Mouse (Mus musculus) CH12.LX (cell line): ENCODE results near the gene G3bp2. TPM values are rescaled to one million over a fixed set of nuclear protein-coding genes. Genes with fewer than 3 reads are reported as not detected.

Experiments used
- DNase-seq: peaks from one replicate; pipeline ENCODE4 v3.0.0-alpha.2; 2013; ENCODE audit errors: extremely low read depth
- H3K27ac ChIP-seq: 2 replicates; pipeline ENCODE4 v1.5.1; 2012; ENCODE audit warnings: low read depth, mild to moderate bottlenecking, control low read depth, moderate library complexity; ENCODE audit not compliant: insufficient read depth
- H3K27me3 ChIP-seq: replicated peaks from 2 replicates; pipeline ENCODE3; 2012; ENCODE audit warnings: inconsistent platforms
- H3K36me3 ChIP-seq, 2 experiments: replicated peaks in 1 of 2; 2 replicates each; pipeline versions ENCODE3 to v1.6.1; 2012; ENCODE audit warnings: inconsistent platforms in 1 of 2, low read length in 1 of 2, mild to moderate bottlenecking in 1 of 2, mixed read lengths in 1 of 2, moderate library complexity in 1 of 2; ENCODE audit not compliant: control insufficient read depth in 1 of 2, insufficient read depth in 1 of 2
- H3K4me1 ChIP-seq, 2 experiments: 2 replicates each; pipeline ENCODE4 v1.6.1; 2012; ENCODE audit warnings: inconsistent platforms in 1 of 2, moderate library complexity in 1 of 2; ENCODE audit not compliant: insufficient read depth in 2 of 2, control insufficient read depth in 1 of 2
- H3K4me2 ChIP-seq: 2 replicates; pipeline ENCODE4 v1.6.1; 2012; ENCODE audit warnings: low read depth, mild to moderate bottlenecking, control low read depth; ENCODE audit not compliant: poor library complexity, insufficient read depth, severe bottlenecking
- H3K4me3 ChIP-seq, 3 experiments: fragments of 150-350 bp in 1 of 3; sonication (generic) in 1 of 3; replicated peaks in 1 of 3; 2 replicates each; pipeline versions ENCODE3 to v1.5.1; 2011 to 2012; ENCODE audit warnings: low read depth in 2 of 3, low read length in 2 of 3, mild to moderate bottlenecking in 2 of 3, moderate library complexity in 2 of 3, control low read depth in 1 of 3, improper control_type of control experiment in 1 of 3, inconsistent platforms in 1 of 3, mixed read lengths in 1 of 3; ENCODE audit not compliant: poor library complexity in 1 of 3
- H3K79me2 ChIP-seq: replicated peaks from 2 replicates; pipeline ENCODE4 v1.6.1; 2012; ENCODE audit warnings: mild to moderate bottlenecking, moderate library complexity; ENCODE audit not compliant: control insufficient read depth, poor library complexity, insufficient read depth, severe bottlenecking; ENCODE audit errors: extremely low read depth
- H3K9ac ChIP-seq: 2 replicates; pipeline ENCODE4 v1.6.1; 2012; ENCODE audit warnings: low read depth, mild to moderate bottlenecking, control low read depth, moderate library complexity; ENCODE audit not compliant: insufficient read depth
- H3K9me3 ChIP-seq: replicated peaks from 2 replicates; pipeline ENCODE3; 2012; ENCODE audit warnings: low read length, inconsistent platforms, mixed read lengths
- BHLHE40 ChIP-seq: IDR thresholded peaks from 2 replicates; pipeline ENCODE4 v1.6.1; 2011; ENCODE audit warnings: mild to moderate bottlenecking, low read depth, low read length, improper control_type of control experiment
- CHD1 ChIP-seq: IDR thresholded peaks from 2 replicates; pipeline ENCODE4 v1.6.1; 2012; ENCODE audit warnings: low read depth, low read length, improper control_type of control experiment, inconsistent platforms
- CHD2 ChIP-seq: IDR thresholded peaks from 2 replicates; pipeline ENCODE4 v1.6.1; 2011; ENCODE audit warnings: low read length, improper control_type of control experiment
- CTCF ChIP-seq, 2 experiments: IDR thresholded peaks in 1 of 2; conservative IDR thresholded peaks in 1 of 2; 2 replicates each; pipeline ENCODE4 v1.5.1; 2011 to 2012; ENCODE audit warnings: low read depth in 2 of 2, low read length in 2 of 2, improper control_type of control experiment in 1 of 2, inconsistent platforms in 1 of 2, mild to moderate bottlenecking in 1 of 2, moderate library complexity in 1 of 2
- E2F4 ChIP-seq: IDR thresholded peaks from 2 replicates; pipeline ENCODE4 v1.6.1; 2011; ENCODE audit warnings: low read depth, low read length, improper control_type of control experiment; ENCODE audit not compliant: insufficient replicate concordance
- ELF1 ChIP-seq: IDR thresholded peaks from 2 replicates; pipeline ENCODE4 v1.6.1; 2014; ENCODE audit warnings: low read depth, mild to moderate bottlenecking, inconsistent platforms, low read length, improper control_type of control experiment
- EP300 ChIP-seq: IDR thresholded peaks from 2 replicates; pipeline ENCODE4 v1.6.1; 2011; ENCODE audit warnings: low read length, improper control_type of control experiment
- ETS1 ChIP-seq: conservative IDR thresholded peaks from 2 replicates; pipeline ENCODE4 v1.6.1; 2012; ENCODE audit warnings: low read depth, mild to moderate bottlenecking, inconsistent platforms, low read length, improper control_type of control experiment, moderate library complexity
- GABPA ChIP-seq: IDR thresholded peaks from 2 replicates; pipeline ENCODE4 v1.6.1; 2012; ENCODE audit warnings: low read depth, low read length, improper control_type of control experiment, inconsistent platforms; ENCODE audit not compliant: insufficient replicate concordance
- HCFC1 ChIP-seq: IDR thresholded peaks from 2 replicates; pipeline ENCODE4 v1.6.1; 2012; ENCODE audit warnings: low read depth, mild to moderate bottlenecking, inconsistent platforms, low read length, improper control_type of control experiment
- IRF4 ChIP-seq: IDR thresholded peaks from 2 replicates; pipeline ENCODE4 v1.6.1; 2014; ENCODE audit warnings: low read depth, mild to moderate bottlenecking, inconsistent platforms, low read length, improper control_type of control experiment
- JUN ChIP-seq: IDR thresholded peaks from 2 replicates; pipeline ENCODE4 v1.6.1; 2011; ENCODE audit warnings: low read depth, mild to moderate bottlenecking, low read length, improper control_type of control experiment, moderate library complexity; ENCODE audit not compliant: insufficient read depth
- JUND ChIP-seq: conservative IDR thresholded peaks from 2 replicates; pipeline ENCODE4 v1.6.1; 2011; ENCODE audit warnings: low read depth, low read length, improper control_type of control experiment
- KAT2A ChIP-seq: IDR thresholded peaks from 2 replicates; pipeline ENCODE4 v1.6.1; 2012; ENCODE audit warnings: low read length, improper control_type of control experiment, inconsistent platforms; ENCODE audit not compliant: insufficient replicate concordance
- MAFK ChIP-seq: IDR thresholded peaks from 2 replicates; pipeline ENCODE4 v1.6.1; 2011; ENCODE audit warnings: low read length, improper control_type of control experiment; ENCODE audit not compliant: insufficient replicate concordance
- MAX ChIP-seq: IDR thresholded peaks from 2 replicates; pipeline ENCODE4 v1.6.1; 2011; ENCODE audit warnings: low read length, improper control_type of control experiment
- MAZ ChIP-seq: IDR thresholded peaks from 2 replicates; pipeline ENCODE4 v1.6.1; 2012; ENCODE audit warnings: low read depth, mild to moderate bottlenecking, inconsistent platforms, low read length, improper control_type of control experiment, moderate library complexity
- MEF2A ChIP-seq: IDR thresholded peaks from 2 replicates; pipeline ENCODE4 v1.6.1; 2014; ENCODE audit warnings: low read depth, mild to moderate bottlenecking, inconsistent platforms, low read length, improper control_type of control experiment, borderline replicate concordance
- MXI1 ChIP-seq: IDR thresholded peaks from 2 replicates; pipeline ENCODE4 v1.6.1; 2011; ENCODE audit warnings: mild to moderate bottlenecking, low read depth, low read length, improper control_type of control experiment
- MYC ChIP-seq: IDR thresholded peaks from 2 replicates; pipeline ENCODE4 v1.6.1; 2011; ENCODE audit warnings: low read depth, mild to moderate bottlenecking, improper control_type of control experiment, low read length
- NELFE ChIP-seq: IDR thresholded peaks from 2 replicates; pipeline ENCODE4 v1.6.1; 2011; ENCODE audit warnings: low read depth, low read length, improper control_type of control experiment
- NRF1 ChIP-seq: IDR thresholded peaks from 2 replicates; pipeline ENCODE4 v1.6.1; 2014; ENCODE audit warnings: low read depth, mild to moderate bottlenecking, inconsistent platforms, low read length, improper control_type of control experiment, moderate library complexity
- PAX5 ChIP-seq: IDR thresholded peaks from 2 replicates; pipeline ENCODE4 v1.6.1; 2012; ENCODE audit warnings: low read length, inconsistent platforms, mixed read lengths
- POLR2A ChIP-seq: IDR thresholded peaks from 2 replicates; pipeline ENCODE4 v1.6.1; 2011; ENCODE audit warnings: low read depth, mild to moderate bottlenecking, improper control_type of control experiment, low read length
- POLR2AphosphoS2 ChIP-seq: IDR thresholded peaks from 2 replicates; pipeline ENCODE4 v1.6.1; 2011; ENCODE audit warnings: low read depth, low read length, improper control_type of control experiment
- RAD21 ChIP-seq: IDR thresholded peaks from 2 replicates; pipeline ENCODE4 v1.6.1; 2011; ENCODE audit warnings: low read depth, mild to moderate bottlenecking, low read length, improper control_type of control experiment, moderate library complexity
- RCOR1 ChIP-seq: conservative IDR thresholded peaks from 2 replicates; pipeline ENCODE4 v1.6.1; 2012; ENCODE audit warnings: low read depth, mild to moderate bottlenecking, inconsistent platforms, low read length, improper control_type of control experiment
- SIN3A ChIP-seq: IDR thresholded peaks from 2 replicates; pipeline ENCODE4 v1.6.1; 2012; ENCODE audit warnings: low read length, improper control_type of control experiment, inconsistent platforms
- SMC3 ChIP-seq: IDR thresholded peaks from 2 replicates; pipeline ENCODE4 v1.6.1; 2011; ENCODE audit warnings: low read depth, low read length, improper control_type of control experiment
- TBP ChIP-seq: conservative IDR thresholded peaks from 2 replicates; pipeline ENCODE4 v1.6.1; 2011; ENCODE audit warnings: low read depth, low read length, improper control_type of control experiment
- TCF12 ChIP-seq: IDR thresholded peaks from 2 replicates; pipeline ENCODE4 v1.6.1; 2014; ENCODE audit warnings: low read depth, mild to moderate bottlenecking, inconsistent platforms, low read length, improper control_type of control experiment
- UBTF ChIP-seq: IDR thresholded peaks from 2 replicates; pipeline ENCODE4 v1.6.1; 2012; ENCODE audit warnings: low read depth, mild to moderate bottlenecking, inconsistent platforms, low read length, improper control_type of control experiment, moderate library complexity
- USF1 ChIP-seq: IDR thresholded peaks from 2 replicates; pipeline ENCODE4 v1.6.1; 2014; ENCODE audit warnings: low read depth, mild to moderate bottlenecking, inconsistent platforms, low read length, improper control_type of control experiment
- USF2 ChIP-seq: conservative IDR thresholded peaks from 2 replicates; pipeline ENCODE4 v1.6.1; 2011; ENCODE audit warnings: low read depth, low read length, improper control_type of control experiment
- ZC3H11A ChIP-seq: IDR thresholded peaks from 2 replicates; pipeline ENCODE4 v1.6.1; 2012; ENCODE audit warnings: low read depth, mild to moderate bottlenecking, inconsistent platforms, low read length, improper control_type of control experiment
- ZKSCAN1 ChIP-seq: IDR thresholded peaks from 2 replicates; pipeline ENCODE4 v1.6.1; 2012; ENCODE audit warnings: low read depth, inconsistent platforms, low read length, improper control_type of control experiment, borderline replicate concordance
- ZMIZ1 ChIP-seq: IDR thresholded peaks from 2 replicates; pipeline ENCODE4 v1.6.1; 2012; ENCODE audit warnings: low read depth, mild to moderate bottlenecking, inconsistent platforms, low read length, improper control_type of control experiment
- ZNF384 ChIP-seq: IDR thresholded peaks from 2 replicates; pipeline ENCODE4 v1.6.1; 2012; ENCODE audit warnings: low read depth, low read length, improper control_type of control experiment, inconsistent platforms
- dilution Hi-C: fragments of 300-500 bp; cut with MboI; formaldehyde crosslinking; loops from 2 replicates; pipeline ENCODE4 v1.14.3; 2020; ENCODE audit warnings: low sequenced_read_pairs; ENCODE audit not compliant: extremely low pct_unique_long_range_greater_than_20kb, extremely low pct_ligation_motif_present
- in situ Hi-C: fragments of 300-500 bp; cut with MboI; formaldehyde crosslinking; loops from 3 replicates; pipeline ENCODE4 v1.14.3; 2019; ENCODE audit warnings: low sequenced_read_pairs, low pct_ligation_motif_present, low pct_unique_long_range_greater_than_20kb, mixed read lengths
- polyA plus RNA-seq: library from polyadenylated mRNA; unstranded; fragments of >175 nt; gene quantifications from 2 replicates; pipeline ENCODE4 v1.2.1, GENCODE M21; 2012; ENCODE audit warnings: low read depth; ENCODE audit not compliant: insufficient read length
- total RNA-seq, 2 experiments: library from RNA; depleted of rRNA; stranded (reverse); fragments of 300-350 nt in 1 of 2; fragments of >200 nt in 1 of 2; gene quantifications; 2 replicates each; pipeline ENCODE4 v1.2.3; 2012 to 2014

Gene G3bp2
- total RNA-seq (2012; rRNA removed) = 38.8 and 55.9 TPM in 2 replicates
- 99.7 and 103 TPM in 2 replicates for total RNA-seq (2014; rRNA removed)
- 106 and 114 TPM in 2 replicates for polyA plus RNA-seq

- Histone ChIP-seq H3K4me1 (peaks cover 4 to 42% of the 10 kb centered on the region in 2 experiments; a peak in 3 of 4 replicates), H3K36me3 (peaks cover 0 to 9% of the 10 kb centered on the region in 2 experiments), H3K27me3 (no peaks in the 10 kb centered on the region), H3K9me3 (no peaks in the 10 kb centered on the region), H3K4me3 (peak within 1 kb of the TSS; percentile 96 to 99 (median 98)), H3K4me2 (peak within 1 kb of the TSS; percentile 94), H3K27ac (peak within 1 kb of the TSS; percentile 95), H3K9ac (peak within 1 kb of the TSS; percentile 81), H3K79me2 (peaks cover 42% of the 10 kb centered on the region)
- dilution Hi-C loops = no loop called here
- in situ Hi-C loops = no loop called here
- TF ChIP-seq MYC (peak; percentile 63; the same call in 1 of the 2 replicates), NRF1 (peak; percentile 90), JUN (no peak), ZC3H11A (no peak), TBP (peak; percentile 97), BHLHE40 (0 out of 2 replicates have a peak, but pooled peaks have one; percentile 12), HCFC1 (peak; percentile 75), ZKSCAN1 (no peak), ETS1 (peak; percentile 40; the same call in 1 of the 2 replicates), CHD1 (0 out of 2 replicates have a peak, but pooled peaks have one; percentile 41), EP300 (no peak), ZMIZ1 (peak; percentile 96), GABPA (no peak), TCF12 (peak; percentile 81), UBTF (no peak), ZNF384 (no peak), NELFE (peak; percentile 94), MAX (peak; percentile 76), CTCF (conservative IDR thresholded peaks at IDR 0.05 in 1 of 2, IDR thresholded peaks at IDR 0.05 in 1 of 2; ENCODE audit: low read depth in 2 of 2, low read length in 2 of 2) (no peak), E2F4 (0 out of 2 replicates have a peak, but pooled peaks have one; percentile 80), JUND (no peak), SIN3A (peak; percentile 92), SMC3 (no peak), MAFK (no peak), USF2 (no peak), RCOR1 (peak; percentile 75; the same call in 1 of the 2 replicates), KAT2A (peak; percentile 77; the same call in 1 of the 2 replicates), MEF2A (peak; percentile 65; the same call in 1 of the 2 replicates), IRF4 (peak; percentile 38), PAX5 (peak; percentile 64; the same call in 1 of the 2 replicates), ELF1 (peak; percentile 90), RAD21 (no peak), MAZ (peak; percentile 89), POLR2A (peak; percentile 93), MXI1 (peak; percentile 92), CHD2 (peak; percentile 83), POLR2AphosphoS2 (peak; percentile 84; the same call in 1 of the 2 replicates), USF1 (no peak)
- DNase-seq = peak; percentile 98
These were observed at the start of gene G3bp2 for GRCm38 (mm10) chr5:92083417-92084038. Gene G3bp2 (minus strand): TSS chr5:92083719.
